Mouse (Mus musculus): Measurements from ENCODE around the gene Nat9.

- TF ChIP-seq CTCF (IDR thresholded peaks at IDR 0.05; ENCODE audit: low read depth) (no peak), EP300 (IDR thresholded peaks at IDR 0.05; ENCODE audit: low read depth) (no peak)
Observed at GRCm38 (mm10) chr11:115209958-115210357, 22.3 kb upstream of the Nat9 start.

Measured in liver, embryonic 14.5 days (tissue).